In genomic region chr11:23047252-23047651, GRCm38 (mm10) we compare ENCODE assay signal across 15 mouse cellular contexts. TPM values are rescaled to one million over a fixed set of nuclear protein-coding genes. Genes with fewer than 3 reads are reported as not detected.
DNase-seq lines count a peak whose midpoint lies in the region; TF ChIP-seq lines count a peak whose summit lies in the region.
"Had no signal": no experiment of that assay in that cellular context is flagged by ENCODE, and none has a peak within 500 bp of the region (broad histone marks: within the 10 kb centered on the region; RNA-seq: fewer than 3 reads in every experiment).

No protein-coding gene starts in this region.

- no peaks in the 10 kb centered on the region for H3K4me1 ChIP-seq in ES-Bruce4 (ENCODE audit: control insufficient read depth, insufficient read depth, low read length)
- 0 out of 2 replicates have a peak, but pooled peaks cover 7% of the 10 kb centered on the region for H3K4me1 ChIP-seq in hindbrain, embryonic 10.5 days (replicated peaks)
- H3K4me1 ChIP-seq: forebrain, embryonic 15.5 days had no signal

- H3K9me3 ChIP-seq in ES-Bruce4 (replicated peaks; ENCODE audit: control insufficient read depth, insufficient read depth, low read length, poor library complexity, severe bottlenecking): no peaks in the 10 kb centered on the region
- H3K9me3 ChIP-seq in hindbrain, embryonic 10.5 days: no peaks in the 10 kb centered on the region
- H3K9me3 ChIP-seq: forebrain, embryonic 15.5 days; hindbrain, embryonic 12.5 days had no signal

- peak overlapping the region; percentile 3; the same call in 1 of the 2 replicates for H3K27ac ChIP-seq in ES-Bruce4 (ENCODE audit: insufficient read depth, low read length)
- H3K27ac ChIP-seq in hindbrain, embryonic 10.5 days: no peak overlapping the region
- H3K27ac ChIP-seq: forebrain, embryonic 15.5 days; hindbrain, embryonic 12.5 days had no signal

- H3K9ac ChIP-seq in ES-Bruce4 (ENCODE audit: low read depth, poor library complexity, severe bottlenecking): peak overlapping the region; percentile 13
- H3K9ac ChIP-seq: forebrain, embryonic 15.5 days; heart, embryonic 12.5 days; hindbrain, embryonic 12.5 days had no signal

- no peaks in the 10 kb centered on the region for H3K36me3 ChIP-seq in ES-Bruce4 (ENCODE audit: control insufficient read depth, insufficient read depth, low read length, poor library complexity, severe bottlenecking)
- no peaks in the 10 kb centered on the region for H3K36me3 ChIP-seq in hindbrain, embryonic 10.5 days
- H3K36me3 ChIP-seq: forebrain, embryonic 15.5 days; heart, embryonic 12.5 days; hindbrain, embryonic 12.5 days had no signal

- no peak for TF ChIP-seq EP300 in ES-Bruce4 (IDR thresholded peaks at IDR 0.05; ENCODE audit: insufficient read depth, low read depth, low read length)

- no peak overlapping the region for H3K4me3 ChIP-seq in ES-Bruce4 (ENCODE audit: low read depth, low read length)
- H3K4me3 ChIP-seq in hindbrain, embryonic 10.5 days: no peak overlapping the region
- H3K4me3 ChIP-seq: hindbrain, embryonic 12.5 days had no signal

- peak; percentile 33 for DNase-seq in kidney, adult 9 months
- no peak for DNase-seq in kidney, postnatal 14 days
- DNase-seq in R1 (ENCODE audit: low read depth, low spot score): peak; percentile 60
- DNase-seq in Muller cell, postnatal 12 days (ENCODE audit: inconsistent ontology term): no peak
- DNase-seq in gastrocnemius, postnatal 4 days (ENCODE audit: low spot score in 2 of 2): no peak
- no peak for DNase-seq in hindbrain, embryonic 10.5 days (ENCODE audit: low spot score)
- DNase-seq: adrenal gland, postnatal 25 days; B cell, adult 2 months; cerebellum, adult 18-20 months; cerebellum, postnatal 10 days; gastrocnemius, postnatal 10 days had no signal

- TF ChIP-seq POLR2A in ES-Bruce4 (IDR thresholded peaks at IDR 0.05; ENCODE audit: insufficient read depth, low read length): no peak

- WGBS in hindbrain, embryonic 10.5 days: 68% methylated on average over 5 of the region's 5 CpGs

- H3K27me3 ChIP-seq in ES-Bruce4 (ENCODE audit: control insufficient read depth, insufficient read depth, low read length, poor library complexity, severe bottlenecking): no peaks in the 10 kb centered on the region
- H3K27me3 ChIP-seq in hindbrain, embryonic 10.5 days (ENCODE audit: insufficient read depth, poor library complexity, severe bottlenecking): no peaks in the 10 kb centered on the region
- H3K27me3 ChIP-seq: forebrain, embryonic 15.5 days; hindbrain, embryonic 12.5 days had no signal

- no peak for TF ChIP-seq CTCF in ES-Bruce4 (IDR thresholded peaks at IDR 0.05; ENCODE audit: low read depth, low read length)

RNA-seq across cellular contexts. Expression of gene Fam161a, which starts 39.9 kb away (rescaled TPM):
- polyA plus RNA-seq in ES-Bruce4 (2011; ENCODE audit: insufficient read depth, insufficient read length, low read depth, missing spikeins): 2.1 and 3.2 TPM in 2 replicates
- 1 to 10 TPM; 3.1 to 4.0 TPM for total RNA-seq in gastrocnemius, postnatal 4 days (2021)
- polyA plus RNA-seq in hindbrain, embryonic 10.5 days (2016; fragmentation: Nextera tagmentation; extraction: Ambion mirVana): 2.9 and 4.0 TPM in 2 replicates

RNA-seq across cellular contexts. Expression of gene Cct4, which starts 56.9 kb away (rescaled TPM):
- 618 and 646 TPM in 2 replicates for polyA plus RNA-seq in ES-Bruce4 (2011; ENCODE audit: insufficient read depth, insufficient read length, low read depth, missing spikeins)
- 100 to 1,000 TPM; 146 to 158 TPM for total RNA-seq in gastrocnemius, postnatal 4 days (2021)
- polyA plus RNA-seq in hindbrain, embryonic 10.5 days (2016; fragmentation: Nextera tagmentation; extraction: Ambion mirVana): 387 and 408 TPM in 2 replicates

Comparison
In these comparisons a context has a peak if more than half of its experiments do, and no peak if none do; other contexts are left out.
1. DNase-seq: peak in kidney, adult 9 months (single experiment) and R1 (single experiment); none in kidney, postnatal 14 days (single experiment), Muller cell, postnatal 12 days (single experiment), gastrocnemius, postnatal 4 days (0 of 2) and hindbrain, embryonic 10.5 days (single experiment).